Mouse (Mus musculus) MEL-GATA-1-ER (cell line): ENCODE results near the gene Mccc1.

Experiments used
- DNase-seq: peaks from one replicate; pipeline ENCODE4 v3.0.0-alpha.2; 2012; ENCODE audit warnings: low read depth; ENCODE audit errors: extremely low read depth

Gene Mccc1

GRCm38 (mm10) chr3:36000275-36001239 is at the start of gene Mccc1:
TSS of gene Mccc1 (minus strand) at chr3:36000678.
- DNase-seq: peak; percentile 94

- DNase-seq: no peak
These were observed 48.6 kb upstream of the Mccc1 start for GRCm38 (mm10) chr3:36049106-36049505.

GRCm38 (mm10) chr3:36045086-36045485 is 44.6 kb upstream of the Mccc1 start:
- no peak for DNase-seq

- no peak for DNase-seq
These were observed 44.0 kb upstream of the Mccc1 start for GRCm38 (mm10) chr3:36044520-36044919.

- DNase-seq: no peak
These were observed 31.4 kb upstream of the Mccc1 start for GRCm38 (mm10) chr3:36031740-36032510.

GRCm38 (mm10) chr3:36029993-36030392 is 29.5 kb upstream of the Mccc1 start:
- peak; percentile 72 for DNase-seq

- DNase-seq: no peak
These were observed 25.3 kb upstream of the Mccc1 start for GRCm38 (mm10) chr3:36025732-36026131.

- no peak for DNase-seq
These were observed 10.8 kb upstream of the Mccc1 start for GRCm38 (mm10) chr3:36011239-36011638.

GRCm38 (mm10) chr3:36008411-36009154 is 8.1 kb upstream of the Mccc1 start:
- DNase-seq: no peak

GRCm38 (mm10) chr3:36004028-36004895 is 3.8 kb upstream of the Mccc1 start:
- DNase-seq: no peak

GRCm38 (mm10) chr3:35994552-35995531 is 5.6 kb downstream of the Mccc1 start:
- DNase-seq: no peak

- no peak for DNase-seq
These were observed 9.8 kb downstream of the Mccc1 start for GRCm38 (mm10) chr3:35990715-35991114.

- DNase-seq: no peak
These were observed 12.4 kb downstream of the Mccc1 start for GRCm38 (mm10) chr3:35988031-35988430.

- no peak for DNase-seq
These were observed 14.2 kb downstream of the Mccc1 start for GRCm38 (mm10) chr3:35986266-35986665.

- DNase-seq: peak; percentile 23
These were observed 26.9 kb downstream of the Mccc1 start for GRCm38 (mm10) chr3:35973551-35973950.

- peak; percentile 36 for DNase-seq
These were observed 27.5 kb downstream of the Mccc1 start for GRCm38 (mm10) chr3:35972985-35973384.

GRCm38 (mm10) chr3:35971149-35971548 is 29.3 kb downstream of the Mccc1 start:
- no peak for DNase-seq

- no peak for DNase-seq
These were observed 30.0 kb downstream of the Mccc1 start for GRCm38 (mm10) chr3:35970441-35970840.

- no peak for DNase-seq
These were observed 33.0 kb downstream of the Mccc1 start for GRCm38 (mm10) chr3:35967366-35967921.
